Mouse (Mus musculus) natural killer cell, adult 2 months (primary cell): ENCODE data around the gene Gpc5.

Source experiments
- DNase-seq, 2 experiments: peaks; one replicate each; pipeline ENCODE4 v3.0.0; 2022; ENCODE audit warnings: low spot score in 2 of 2

Gene Gpc5

DNA sequence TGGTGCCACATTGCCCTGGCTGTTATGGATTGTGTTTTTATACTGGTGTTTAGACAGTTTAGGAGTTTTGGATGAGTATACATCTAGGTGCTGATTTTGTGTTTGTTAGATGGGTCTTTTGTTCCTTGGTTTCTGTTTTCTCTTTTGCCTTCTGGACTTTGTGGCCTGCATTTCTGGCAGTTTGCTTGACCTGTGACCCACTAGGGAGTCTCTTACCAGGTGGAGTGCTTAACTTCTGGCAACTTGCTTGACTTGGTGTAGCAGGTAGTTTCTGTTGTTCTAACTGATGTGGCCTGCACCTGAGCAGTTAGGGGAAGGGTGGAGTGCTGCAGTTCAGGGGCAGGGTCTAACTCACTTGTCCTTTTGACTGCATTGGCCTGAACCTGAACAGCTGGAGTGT, 14.3 kb downstream of the Gpc5 start:
- no peak for DNase-seq

GRCm38 (mm10) chr14:115107467-115107866, 15.5 kb downstream of the Gpc5 start:
- DNase-seq = no peak

DNA sequence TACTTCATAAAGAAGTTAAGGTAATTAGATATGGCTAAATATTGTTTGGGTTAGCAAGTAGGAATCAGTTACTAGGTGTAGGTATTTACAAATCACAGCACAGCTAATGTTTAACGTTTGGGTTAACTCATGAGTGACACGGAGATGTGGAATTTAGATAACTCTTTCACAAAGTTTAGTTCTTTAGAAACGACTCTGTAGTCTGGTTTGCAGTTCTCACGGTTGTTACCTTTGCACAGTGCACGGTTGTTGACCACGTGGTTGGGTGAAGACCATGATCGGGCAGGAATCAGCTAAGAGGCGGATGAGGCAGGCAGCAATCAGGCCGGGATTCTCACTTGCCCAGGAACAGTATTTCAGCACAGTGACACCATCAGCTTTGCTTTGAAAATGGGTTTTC, 26.6 kb downstream of the Gpc5 start:
- no peak for DNase-seq

DNA sequence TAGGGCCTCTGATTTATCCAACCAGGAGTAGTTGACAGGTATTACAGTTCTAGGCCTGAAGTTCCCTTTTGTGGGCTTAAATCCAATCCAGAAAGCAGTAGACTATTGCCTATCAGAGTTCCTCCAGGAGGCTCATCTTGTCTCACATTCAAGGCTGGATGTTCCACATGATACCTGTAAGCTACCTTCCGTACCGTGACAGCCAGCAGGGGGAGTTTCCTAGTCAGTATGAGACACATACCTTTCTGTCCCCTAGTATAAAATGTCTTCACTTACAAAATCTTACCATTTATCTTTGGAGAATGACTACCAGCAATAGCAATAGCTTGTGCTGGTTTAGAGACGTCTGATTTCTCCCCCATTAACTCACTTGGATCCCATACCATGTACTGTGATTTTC, 56.8 kb downstream of the Gpc5 start:
- no peak for DNase-seq

DNA sequence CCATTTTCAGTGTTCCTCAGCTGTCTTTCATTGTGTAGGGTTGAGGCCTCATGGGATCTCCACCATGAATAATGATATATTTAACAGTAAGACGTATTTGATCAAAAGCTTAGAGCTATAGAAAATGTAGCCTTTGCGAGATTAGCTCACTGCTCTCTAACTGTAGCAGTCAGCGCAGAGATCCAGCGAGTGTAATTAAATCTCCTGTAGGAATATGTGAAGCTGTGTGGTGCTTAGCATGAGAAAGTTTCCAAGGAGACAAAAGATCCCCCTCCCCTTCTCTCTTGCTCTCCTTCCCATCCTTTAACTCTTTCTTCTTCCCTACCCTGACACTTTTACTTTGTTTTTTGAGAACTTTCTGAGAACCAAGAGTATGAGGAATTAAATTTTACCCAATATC, 64.6 kb downstream of the Gpc5 start:
- DNase-seq = no peak

GRCm38 (mm10) chr14:115177322-115177836, 85.4 kb downstream of the Gpc5 start:
- no peak for DNase-seq

DNA sequence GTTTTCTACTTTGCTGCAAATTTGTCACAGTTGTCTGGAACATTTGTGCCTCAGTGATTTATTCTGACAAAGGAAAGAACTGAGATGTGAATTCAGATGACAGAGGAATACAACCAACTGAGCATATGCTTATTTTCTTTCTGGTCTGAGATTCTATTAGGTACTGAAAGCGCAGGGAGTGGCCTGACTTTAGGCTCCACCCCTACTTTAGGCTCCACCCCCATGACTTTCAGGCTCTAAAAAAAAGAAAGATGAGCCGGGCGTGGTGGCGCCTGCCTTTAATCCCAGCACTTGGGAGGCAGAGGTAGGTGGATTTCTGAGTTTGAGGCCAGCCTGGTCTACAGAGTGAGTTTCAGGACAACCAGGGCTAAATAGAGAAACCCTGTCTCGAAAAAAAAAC, 87.9 kb downstream of the Gpc5 start:
- no peak for DNase-seq

GRCm38 (mm10) chr14:115188256-115188655, 96.2 kb downstream of the Gpc5 start:
- DNase-seq = no peak

DNA sequence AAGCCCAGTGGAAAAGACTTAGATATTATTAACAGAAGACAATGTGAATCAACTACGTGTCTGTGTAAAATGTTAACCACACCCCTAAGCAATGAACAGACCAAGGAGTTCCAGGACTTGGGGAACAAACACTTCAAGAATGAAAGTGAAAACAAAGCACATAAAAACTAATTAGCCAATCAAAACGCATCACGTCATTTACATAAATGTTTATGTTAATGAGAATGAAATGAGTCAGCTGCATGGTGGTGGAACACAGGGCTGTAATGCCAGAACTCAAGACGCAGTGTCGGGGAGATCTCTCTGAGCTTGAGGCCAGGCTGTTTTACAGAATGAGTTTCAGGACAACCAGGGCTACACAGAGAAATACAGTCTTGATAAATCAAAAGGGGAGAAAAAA, 136.1 kb downstream of the Gpc5 start:
- no peak for DNase-seq

- DNase-seq = no peak
Observed at GRCm38 (mm10) chr14:115236387-115236786, 144.4 kb downstream of the Gpc5 start.

GRCm38 (mm10) chr14:115240621-115241373, 148.8 kb downstream of the Gpc5 start:
- DNase-seq = no peak

GRCm38 (mm10) chr14:115250537-115250936, 158.5 kb downstream of the Gpc5 start:
- peak in 1 of 2 experiments; percentile 4 for DNase-seq

- no peak for DNase-seq
Observed at GRCm38 (mm10) chr14:115251791-115252190, 159.8 kb downstream of the Gpc5 start.

DNA sequence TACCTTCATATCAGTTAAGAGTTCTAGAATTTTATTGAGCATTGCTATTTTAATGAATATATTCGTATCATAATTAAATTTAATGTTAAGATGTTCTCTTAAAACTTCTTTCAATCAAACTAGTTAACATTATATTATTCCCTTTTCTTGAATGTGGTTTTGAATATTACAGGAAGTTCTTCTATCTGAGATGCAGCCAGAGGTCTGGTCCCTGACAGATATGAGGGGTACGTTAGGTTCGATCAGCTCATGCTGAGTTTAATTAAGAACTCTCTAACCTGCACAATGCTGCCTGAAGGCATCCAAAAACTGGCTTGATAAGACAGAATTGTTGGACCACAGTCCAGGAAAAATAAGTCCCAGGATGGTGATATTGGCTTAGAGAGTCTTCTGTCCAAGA, 161.1 kb downstream of the Gpc5 start:
- no peak for DNase-seq

- no peak for DNase-seq
Observed at GRCm38 (mm10) chr14:115253685-115254084, 161.7 kb downstream of the Gpc5 start.

DNA sequence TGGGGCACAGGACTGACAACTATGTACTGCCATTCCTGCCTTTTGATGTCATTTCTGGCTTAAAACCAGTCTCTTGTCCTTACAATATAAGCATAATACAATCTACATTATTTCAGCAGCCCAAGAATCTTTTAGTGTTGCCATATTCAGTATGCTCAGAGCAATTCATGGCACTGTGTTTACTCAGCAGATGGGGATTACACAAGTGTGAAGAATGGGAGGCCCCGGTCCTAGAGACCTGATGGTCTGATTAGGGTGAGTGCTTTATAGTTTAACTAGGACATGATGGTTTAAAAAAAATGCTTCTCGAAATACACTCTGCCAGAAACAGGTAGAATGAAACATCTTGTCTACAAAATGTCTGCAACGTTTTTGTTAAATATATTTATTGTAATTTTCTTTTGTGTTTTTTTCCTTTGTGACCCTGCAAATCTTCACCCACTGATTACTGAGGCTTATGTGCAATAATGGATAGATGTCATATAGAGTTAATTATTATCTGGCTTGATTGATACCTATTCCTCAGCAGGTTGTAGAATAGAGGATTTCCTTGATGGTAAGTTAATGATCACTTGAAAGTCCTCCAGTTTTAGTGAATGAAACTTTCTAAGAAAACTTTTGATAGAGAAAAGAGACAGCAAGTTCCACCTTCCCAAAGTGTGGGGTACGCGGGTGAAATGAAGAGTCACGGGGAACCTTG, 177.8 kb downstream of the Gpc5 start:
- DNase-seq = no peak

DNA sequence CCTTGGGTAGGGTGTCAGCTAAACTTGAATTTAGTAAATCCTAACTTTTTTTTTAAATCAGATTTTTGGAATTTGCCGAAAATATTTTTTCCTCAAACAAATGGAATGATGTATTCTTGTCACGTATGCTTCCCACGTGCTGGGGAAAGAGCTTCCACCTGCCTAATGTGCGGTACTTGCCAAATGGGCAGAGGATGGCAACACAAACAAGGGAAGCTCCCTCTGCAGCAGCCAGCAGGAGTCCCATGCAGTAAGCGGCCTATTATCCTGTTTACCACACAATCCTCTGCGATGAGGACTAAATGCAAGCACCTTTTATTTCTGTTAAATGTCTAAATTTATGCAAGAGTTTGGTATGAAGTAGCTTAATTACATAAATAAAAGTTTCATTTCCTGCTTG, 178.4 kb downstream of the Gpc5 start:
- DNase-seq = no peak

GRCm38 (mm10) chr14:115282782-115283181, 190.8 kb downstream of the Gpc5 start:
- no peak for DNase-seq

GRCm38 (mm10) chr14:115324247-115324646, 232.2 kb downstream of the Gpc5 start:
- DNase-seq = no peak

GRCm38 (mm10) chr14:115326426-115326825, 234.4 kb downstream of the Gpc5 start:
- no peak for DNase-seq

DNA sequence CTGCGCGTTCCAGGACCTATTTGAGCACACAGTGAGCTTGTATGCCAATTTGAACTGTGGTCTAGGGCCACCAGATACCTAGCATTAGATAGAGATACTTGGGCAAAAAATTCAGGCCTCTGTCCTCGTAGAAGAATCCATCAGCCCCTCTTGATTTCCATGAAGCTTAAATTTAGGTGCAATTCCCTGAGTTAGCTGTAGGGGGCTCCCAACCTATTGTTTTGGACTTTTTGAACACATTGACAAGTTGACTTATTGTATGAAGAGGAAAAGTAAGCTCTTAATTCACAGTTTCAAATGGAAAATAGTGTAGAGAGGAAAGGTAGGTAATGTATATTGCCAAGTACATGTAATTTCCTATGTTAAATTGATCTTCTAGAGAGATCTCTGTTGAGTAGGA, 247.1 kb downstream of the Gpc5 start:
- no peak for DNase-seq

DNA sequence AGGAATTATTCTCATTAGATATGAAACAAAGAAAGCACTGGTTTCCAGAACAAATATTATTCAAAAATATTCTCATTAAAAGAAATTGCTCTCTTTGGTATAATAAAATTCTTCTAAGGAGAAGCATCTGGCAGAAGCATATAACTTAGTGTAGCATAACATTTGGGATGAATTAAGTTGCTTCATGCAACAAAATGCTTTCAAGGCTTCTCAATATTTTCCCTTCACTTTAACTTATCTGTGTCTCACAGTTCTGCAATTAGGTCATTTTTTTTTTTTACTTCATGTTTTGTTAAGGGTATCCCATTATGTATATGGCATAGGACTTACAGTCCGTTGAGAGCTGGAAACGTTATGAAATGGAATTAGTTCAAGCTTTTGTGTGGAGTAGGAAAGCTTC, 250.6 kb downstream of the Gpc5 start:
- no peak for DNase-seq

GRCm38 (mm10) chr14:115349448-115349847, 257.4 kb downstream of the Gpc5 start:
- no peak for DNase-seq
